Mouse (Mus musculus) cerebellum, adult (tissue): Measurements from ENCODE around the gene Aplnr.

Experiments
- ATAC-seq: cut with Nextera tagmentation; 2 replicates; pipeline ENCODE4 v1.9.2; 2017; ENCODE audit warnings: mild to moderate bottlenecking, moderate library complexity, mixed read lengths; ENCODE audit not compliant: insufficient number of reproducible peaks, low FRiP score, low TSS enrichment

Gene Aplnr

DNA sequence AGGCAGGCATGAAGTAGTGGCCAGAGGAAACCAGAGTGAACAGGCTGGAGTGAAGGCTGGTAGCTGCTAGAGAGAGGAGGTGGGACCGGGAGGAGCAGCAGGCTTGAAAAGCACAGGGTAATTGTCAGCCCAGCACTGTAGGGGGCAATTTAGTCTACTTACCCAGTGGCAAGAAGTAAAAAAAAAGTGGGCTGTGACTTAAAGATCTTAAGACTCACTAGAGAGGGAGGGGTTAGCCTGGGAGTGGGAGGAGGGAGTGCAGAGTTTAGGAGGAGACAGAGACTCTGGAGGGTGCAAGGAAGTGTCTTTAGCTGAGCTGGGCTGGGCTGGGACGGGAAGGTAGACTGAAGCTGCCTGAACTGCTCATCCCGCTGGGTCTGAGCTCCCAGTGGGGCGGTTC lies at the start of gene Aplnr:
TSS of gene Aplnr (plus strand) at position 137 of the 400 bp plus-strand sequence.
- ATAC-seq, result no peak

DNA sequence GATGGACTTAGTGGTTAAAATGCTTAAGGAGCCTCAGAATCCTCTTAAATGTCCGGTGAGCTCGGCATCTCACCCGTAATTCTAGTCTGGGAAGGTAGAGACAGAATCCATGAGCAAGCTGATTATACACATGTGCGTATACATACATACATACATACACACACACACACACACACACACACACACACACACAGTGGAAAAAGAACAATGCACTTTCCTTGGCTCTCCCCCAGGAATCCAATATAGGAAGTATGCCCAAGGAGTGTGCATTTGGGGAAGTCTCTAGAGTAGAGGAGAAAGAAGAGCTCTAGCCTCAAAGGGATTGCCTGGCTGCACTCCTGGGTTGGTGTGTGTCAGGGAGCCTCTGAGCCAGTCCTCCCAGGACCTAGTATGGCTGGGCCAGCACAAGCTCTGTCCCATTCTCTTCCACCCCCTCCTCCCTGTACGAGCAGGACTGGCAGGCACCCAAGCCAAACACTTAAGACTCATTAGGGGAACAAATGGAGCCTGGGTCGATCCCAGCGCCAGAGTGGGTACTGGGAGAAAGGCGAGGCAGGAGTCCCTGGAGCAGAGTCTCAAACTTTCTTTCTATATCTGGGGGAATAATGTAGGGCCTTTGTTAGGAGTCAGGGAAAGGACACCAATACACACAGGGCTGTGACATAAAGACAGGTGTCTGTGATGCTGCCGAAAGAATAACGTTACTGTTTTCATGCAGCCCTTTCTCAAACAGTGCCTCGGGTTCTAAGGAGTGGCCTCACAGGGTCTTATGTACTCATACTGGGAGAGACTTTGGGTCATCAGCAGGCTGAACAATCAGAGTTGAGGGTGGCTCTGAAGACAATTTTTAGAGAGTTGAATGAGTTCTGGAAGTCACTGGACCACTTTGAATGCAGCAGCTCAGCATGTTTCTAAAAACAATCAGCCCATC lies 47.0 kb upstream of the Aplnr start:
- ATAC-seq, result no peak

DNA sequence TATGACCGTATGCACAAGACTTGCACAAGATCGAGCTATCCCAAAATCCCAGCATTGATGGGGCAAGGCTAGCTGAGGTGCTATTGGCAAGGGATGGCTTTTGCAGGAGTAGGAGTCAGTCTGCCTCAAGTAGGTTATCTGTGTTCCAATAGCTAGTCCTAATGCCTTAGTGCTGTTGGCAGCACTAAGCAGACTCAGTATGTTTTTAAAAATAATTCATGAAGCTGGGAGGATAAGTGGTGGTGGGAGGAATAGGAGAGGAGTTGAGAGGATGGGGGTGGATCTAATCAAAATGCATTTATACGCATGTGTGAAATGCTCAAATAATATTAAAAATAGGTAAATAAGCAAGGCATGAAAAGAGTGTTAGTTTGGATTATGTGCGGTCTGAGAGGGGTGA lies 44.7 kb upstream of the Aplnr start:
- ATAC-seq, result no peak

DNA sequence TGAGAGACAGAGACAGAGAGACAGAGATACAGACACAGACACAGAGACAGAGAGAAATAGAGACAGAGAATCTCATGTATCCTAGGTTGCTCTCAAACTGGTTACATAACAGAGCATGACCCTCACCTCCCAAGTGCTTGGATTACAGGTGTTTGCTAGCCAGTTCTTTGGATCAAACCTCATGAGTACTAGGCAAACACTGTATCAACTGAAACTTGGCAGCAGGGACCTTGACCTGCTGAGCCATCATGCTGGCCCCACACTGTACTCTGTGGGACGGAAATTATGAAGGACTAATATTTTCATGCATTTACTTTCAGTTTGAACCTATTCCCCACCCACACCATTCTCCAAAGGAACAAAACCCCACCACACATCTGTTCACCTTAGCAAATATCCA lies 42.6 kb upstream of the Aplnr start:
- no peak for ATAC-seq

DNA sequence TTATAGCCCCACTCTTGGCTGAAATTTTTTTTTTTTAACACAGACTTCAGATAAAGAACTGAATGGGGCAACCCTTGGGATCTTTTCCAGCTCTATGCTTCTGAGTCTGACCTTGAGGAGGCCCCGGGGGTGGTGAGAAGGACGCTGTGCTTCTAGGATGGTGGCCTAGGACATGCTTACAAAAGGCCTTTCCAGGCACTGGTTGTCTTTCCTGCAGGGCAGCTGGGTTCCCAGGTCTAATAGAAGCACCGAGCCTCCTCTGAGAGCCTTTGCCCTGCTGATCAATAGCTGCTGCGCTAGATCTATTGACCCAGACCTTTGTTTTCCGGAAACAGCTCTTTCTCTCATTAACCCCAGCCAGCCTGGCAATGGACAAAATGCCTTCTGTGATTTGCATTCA lies 40.1 kb upstream of the Aplnr start:
- no peak for ATAC-seq

DNA sequence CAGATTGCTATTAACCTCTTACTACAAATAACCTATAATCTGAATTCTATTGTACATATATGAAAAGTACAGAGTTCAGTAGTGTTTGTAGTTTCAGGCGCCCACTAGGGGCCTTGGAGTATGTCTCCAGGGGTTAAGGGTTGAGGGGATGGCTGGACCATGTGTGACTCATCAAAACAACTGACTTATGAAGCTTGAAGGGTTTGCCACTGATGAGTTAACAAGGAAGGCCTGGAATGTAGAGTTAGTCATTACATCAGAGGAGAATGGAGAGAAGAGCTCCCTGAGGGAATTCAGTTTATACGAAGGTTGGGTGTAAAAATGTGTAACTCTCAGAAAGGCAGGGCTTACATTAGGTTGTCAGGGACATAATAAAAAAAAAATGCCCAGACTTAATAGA lies 38.0 kb upstream of the Aplnr start:
- ATAC-seq, result no peak

DNA sequence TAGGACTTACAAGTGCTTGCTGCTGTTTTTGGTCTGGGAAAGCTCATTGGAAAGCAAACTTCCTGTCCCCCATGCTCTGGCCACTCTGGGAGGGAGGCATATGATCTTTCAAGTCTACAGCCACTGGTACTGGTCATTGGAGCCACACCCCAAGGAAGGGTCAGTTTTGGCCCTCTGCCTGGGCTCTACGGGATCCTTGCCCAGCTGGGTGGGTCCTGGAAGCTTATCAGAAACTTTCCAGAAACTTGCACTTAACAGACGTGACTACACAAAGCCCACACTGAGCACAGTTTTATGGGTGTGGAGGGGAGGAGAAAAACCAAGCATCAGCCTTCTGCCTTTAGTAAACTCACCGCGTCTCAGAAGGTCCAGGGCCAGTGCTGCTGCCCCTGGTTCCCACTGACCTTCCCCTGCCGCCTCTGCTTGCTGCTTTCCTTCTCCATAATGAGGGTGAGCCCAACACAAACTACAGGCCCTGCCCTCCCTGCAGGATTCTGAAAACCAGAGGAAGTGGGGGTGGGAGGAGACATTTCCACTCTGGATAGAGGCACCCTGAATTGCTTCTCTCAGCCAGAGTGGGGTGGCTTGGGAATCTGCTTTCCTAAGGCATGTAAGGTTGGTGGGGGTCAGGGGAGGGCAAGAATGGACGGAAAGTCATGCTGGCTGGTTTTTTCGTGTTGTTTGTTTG lies 37.1 kb upstream of the Aplnr start:
- no peak for ATAC-seq

DNA sequence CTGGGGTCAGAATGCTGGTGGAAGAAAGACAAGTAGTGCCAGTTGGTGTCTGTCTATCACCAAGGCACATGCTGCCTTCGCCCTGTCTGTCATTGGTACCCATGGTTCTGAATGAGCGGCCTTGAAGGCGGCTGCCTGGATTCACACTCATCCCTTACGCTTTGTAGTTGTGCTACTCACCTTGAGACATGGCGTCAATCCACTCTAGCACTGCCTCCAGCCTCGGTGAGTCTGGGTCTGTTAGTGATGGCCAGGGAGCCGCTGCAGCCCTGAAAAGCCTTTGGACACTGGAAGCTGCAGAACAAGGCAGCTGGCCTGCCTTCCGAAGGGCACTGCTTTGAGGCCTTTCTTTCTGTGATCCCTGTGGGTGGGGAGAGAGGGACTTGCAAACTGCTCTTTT lies 32.8 kb upstream of the Aplnr start:
- ATAC-seq, result no peak

DNA sequence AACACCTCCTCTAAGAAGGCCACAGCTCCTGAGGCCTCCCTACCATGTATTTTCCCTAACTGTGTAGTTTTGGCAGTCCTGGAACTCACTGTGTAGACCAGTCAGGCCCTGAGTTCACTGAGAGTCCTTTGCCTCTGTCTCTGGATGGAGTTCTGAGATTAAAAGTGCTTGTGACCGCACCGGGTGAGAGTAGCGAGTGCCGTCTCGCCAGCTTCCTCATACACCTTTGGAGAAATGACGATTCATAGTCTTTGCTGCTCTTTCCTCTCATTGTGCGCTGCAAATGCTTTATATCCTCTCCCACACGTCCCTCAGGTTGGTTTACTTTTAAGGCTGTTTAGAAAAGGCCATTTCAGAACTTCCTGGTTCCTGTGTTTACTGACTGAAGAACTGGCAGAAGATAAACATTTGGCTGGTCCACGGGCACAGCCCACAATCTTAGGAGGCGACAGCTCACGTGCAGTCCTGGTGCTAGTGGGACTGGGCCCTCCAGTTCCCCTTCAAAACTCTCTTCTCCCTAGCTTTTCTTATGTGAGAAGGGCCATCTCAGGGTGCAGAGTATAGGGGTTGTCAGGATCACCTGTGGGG lies 30.5 kb upstream of the Aplnr start:
- ATAC-seq, result 0 out of 2 replicates have a peak, but pooled peaks have one; percentile 26

DNA sequence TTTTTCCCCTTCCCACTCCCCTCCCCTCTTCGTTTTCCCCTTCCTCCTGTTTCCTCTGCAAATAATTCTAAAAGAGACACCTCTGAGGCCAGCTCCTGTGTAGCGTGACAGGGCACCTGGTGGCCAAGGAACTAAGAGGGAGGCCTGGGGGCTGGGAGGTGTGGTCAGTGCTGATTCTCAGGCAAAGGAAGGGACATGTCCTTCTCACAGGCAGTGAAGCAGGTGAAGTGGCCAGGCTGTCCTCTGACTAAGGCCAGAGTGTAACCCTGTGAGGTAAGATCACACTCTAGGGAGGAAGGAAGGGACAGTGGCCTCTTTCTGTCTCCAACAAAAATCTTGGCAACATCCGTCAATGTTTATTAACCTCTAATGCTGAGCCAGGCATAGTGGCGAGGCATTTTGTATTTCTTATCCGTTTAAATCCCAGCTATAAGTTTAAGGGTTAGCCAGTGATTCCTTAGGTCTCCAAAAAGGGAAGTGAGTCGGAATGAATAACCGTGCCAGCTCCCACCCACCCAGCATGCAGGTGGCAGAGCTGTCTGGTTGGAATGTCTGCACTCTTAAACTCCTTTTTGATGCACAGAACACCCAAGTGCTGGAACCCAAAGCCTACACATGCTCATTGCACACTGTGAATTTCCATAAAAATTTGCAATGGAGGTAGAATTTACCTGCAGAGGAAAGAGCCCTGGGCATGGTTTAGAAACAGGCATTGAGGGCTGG lies 29.8 kb upstream of the Aplnr start:
- ATAC-seq, result 0 out of 2 replicates have a peak, but pooled peaks have one; percentile 45

DNA sequence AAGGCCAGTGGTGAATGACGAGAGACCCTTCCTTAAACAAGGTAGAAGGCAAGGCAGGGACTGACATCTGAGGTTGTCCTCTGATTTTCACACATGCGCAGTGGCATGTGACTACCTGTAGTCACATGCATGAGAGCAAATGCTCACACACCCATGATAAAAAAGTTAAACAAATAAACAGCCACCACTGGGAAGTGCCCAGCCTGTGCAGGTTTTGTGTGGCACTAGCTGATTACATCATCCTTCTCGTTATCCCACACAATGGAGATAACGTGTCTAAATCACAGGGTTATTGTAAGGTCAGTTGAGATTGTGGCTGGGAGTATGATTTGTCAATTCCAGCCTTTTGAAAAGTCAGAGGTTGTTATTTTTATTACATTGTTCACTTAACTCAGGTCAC lies 29.1 kb upstream of the Aplnr start:
- no peak for ATAC-seq

DNA sequence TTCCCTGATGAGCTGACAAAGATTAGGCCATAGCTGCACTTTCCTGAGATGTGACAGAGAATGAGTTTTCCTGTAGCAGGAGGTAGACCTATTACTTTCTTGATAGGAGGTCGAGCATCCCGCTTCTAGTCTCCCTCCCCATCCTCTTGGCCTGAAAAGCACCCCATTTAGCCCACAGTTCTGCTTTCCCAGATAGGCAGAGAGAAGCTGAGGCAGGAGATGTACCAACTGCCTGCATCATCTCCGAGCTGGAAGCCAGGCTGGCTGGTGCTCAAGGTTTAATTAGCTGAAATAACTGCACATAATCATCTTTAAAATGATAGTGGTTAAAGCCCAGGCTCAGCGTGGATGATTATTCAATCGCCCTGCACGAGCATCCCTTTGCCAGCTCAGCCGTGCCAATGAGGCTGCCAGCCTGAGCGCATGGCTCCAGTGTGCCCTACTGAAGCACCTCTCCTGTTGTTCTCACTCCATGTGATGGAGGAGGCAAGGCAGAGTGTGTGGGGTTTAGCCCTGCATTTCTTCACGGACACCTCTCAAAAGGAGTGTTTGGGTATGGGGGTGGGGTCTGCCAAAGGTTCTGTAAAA lies 25.6 kb upstream of the Aplnr start:
- no peak for ATAC-seq

DNA sequence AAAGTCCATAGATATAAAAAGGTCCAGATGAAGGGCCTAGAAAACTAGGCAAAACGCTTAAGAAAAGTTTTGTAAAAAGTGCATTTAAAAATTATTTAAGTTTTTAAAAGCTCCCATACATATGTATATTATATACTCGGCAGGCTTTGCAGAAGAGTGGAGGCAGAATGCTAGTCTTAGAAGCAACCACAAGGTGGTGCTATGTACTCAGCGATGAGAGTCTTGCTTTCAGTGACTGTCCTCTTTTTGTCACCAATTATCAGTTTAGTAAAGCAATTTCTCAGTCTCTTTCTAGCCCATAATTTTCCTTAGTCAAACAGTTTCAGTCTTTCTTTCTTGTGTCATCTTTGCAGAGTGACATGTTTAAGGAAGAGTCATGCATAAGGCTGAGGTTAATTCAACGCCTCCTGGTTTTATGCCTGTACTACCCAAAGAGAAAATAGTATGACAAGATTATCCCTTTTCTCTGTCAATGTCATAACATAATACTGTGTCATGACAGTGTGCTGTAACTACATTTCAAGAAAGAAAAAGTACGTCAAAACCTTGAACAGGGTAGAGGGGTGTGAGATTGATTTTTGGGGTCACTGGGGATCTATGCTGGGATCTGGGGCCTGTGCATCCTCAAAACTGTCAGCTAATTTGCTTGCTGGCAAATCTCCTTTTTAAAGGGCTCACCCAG lies 12.7 kb upstream of the Aplnr start:
- ATAC-seq, result 0 out of 2 replicates have a peak, but pooled peaks have one; percentile 63

DNA sequence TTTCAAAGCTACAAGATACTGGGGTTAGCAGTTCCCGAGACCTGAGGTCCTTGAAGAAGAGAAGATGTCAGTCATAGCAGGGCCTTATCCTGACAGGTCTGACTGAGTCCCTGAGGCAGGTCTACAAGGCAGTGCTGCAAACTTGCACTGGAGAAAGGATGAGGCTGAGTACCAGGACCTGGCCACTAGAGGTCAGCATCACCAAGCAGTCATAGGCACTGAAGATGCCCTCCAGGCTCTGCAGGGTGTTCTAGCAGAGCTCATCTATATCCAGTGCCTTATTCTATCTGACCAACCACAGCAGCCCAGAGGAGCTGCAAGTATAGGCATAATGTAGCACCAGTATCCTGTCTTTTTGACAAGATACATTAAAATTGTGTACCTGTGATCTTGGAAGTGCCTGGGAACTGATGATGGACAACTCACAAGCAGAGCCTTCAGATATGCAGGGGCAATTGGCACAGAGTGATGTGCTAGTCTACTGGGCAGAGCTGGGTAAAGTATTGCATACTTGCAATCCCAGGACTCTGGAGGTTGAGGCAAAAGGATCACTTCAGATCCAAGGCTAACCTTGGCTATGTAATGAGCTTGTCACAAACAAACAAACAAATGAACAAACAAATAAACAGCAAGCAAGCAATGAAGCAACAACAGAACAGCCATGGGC lies 12.0 kb upstream of the Aplnr start:
- peak; percentile 96 for ATAC-seq

DNA sequence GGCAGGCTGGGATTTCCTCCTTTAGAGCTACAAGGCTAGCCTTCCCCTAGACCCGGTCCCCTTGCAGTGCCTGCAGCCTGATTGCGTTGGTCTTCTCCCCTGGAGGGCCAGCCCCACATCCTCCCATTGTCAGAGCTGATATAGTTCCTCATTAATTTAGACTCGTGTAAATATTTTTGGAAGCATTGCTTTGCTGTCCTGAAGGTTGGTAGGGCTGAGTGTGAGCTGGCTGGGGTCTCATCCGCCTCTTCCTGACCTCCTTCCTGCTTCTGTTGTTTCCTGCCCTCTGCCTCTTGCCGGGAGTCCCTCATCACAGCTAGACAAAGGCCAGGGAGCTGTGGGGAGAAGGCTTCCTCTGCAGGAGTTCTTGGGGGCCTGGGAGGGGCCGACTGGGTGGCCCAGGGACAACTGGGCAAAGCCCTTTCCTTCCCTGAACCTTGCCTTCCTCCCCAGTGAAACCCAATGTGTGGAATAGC lies 6.5 kb upstream of the Aplnr start:
- ATAC-seq, result no peak

DNA sequence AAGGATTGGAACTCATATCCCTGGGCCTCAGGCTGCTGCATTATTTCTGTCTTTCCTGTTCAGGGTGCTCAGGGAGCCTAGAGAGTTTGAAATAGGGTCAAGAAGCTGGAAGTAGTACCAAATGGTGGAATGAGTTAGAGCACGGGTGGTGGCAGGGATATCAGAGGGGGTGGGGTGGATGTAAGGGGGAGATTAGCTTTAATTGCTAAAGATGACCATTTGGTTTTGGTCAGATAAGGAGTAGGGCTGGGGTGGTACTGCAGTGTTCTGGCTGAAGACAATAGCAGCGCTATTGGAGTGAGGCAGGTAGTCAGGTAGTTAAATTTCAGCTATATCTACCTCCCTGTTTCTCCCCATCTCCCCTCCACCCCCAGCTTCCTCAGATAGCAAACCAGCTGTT lies 4.8 kb upstream of the Aplnr start:
- no peak for ATAC-seq

DNA sequence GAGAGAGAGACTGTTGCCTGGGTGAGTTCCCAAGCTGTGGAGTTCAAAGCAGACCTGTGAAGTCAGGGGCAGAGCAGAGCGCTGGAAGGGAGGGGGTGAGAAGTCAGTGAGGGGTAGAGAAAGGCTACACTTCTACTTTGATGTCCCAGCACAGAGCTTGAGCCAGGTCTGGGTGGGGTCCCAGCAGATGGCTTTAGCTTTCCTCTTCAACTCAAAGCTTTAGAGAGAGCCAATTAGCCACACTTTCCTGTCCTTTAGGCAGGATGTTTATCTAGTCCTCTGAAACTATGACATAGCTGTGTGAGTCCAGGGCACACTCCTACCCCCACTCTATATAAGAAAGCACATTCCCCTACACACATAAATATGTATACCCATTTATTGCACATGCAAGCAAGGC lies 4.3 kb upstream of the Aplnr start:
- ATAC-seq, result no peak

DNA sequence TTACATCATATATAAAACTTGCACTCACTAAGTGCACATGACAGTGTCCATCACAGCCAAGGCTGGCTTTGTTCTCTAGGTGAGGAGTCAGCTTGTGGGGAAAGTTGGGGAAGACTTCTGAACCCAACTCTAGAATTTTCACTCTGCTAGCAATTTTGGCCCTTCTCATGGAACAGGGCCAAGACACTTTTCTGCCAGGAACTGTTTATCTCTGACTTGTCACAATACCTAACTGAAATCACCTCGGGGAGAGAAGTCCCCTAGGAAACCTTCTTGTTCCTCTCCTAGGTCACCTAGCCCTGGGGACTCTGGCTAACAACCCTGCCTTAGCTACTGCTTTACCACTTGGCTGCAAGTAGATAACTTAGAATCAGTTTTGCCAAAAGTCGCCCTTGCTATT lies 3.8 kb upstream of the Aplnr start:
- no peak for ATAC-seq

DNA sequence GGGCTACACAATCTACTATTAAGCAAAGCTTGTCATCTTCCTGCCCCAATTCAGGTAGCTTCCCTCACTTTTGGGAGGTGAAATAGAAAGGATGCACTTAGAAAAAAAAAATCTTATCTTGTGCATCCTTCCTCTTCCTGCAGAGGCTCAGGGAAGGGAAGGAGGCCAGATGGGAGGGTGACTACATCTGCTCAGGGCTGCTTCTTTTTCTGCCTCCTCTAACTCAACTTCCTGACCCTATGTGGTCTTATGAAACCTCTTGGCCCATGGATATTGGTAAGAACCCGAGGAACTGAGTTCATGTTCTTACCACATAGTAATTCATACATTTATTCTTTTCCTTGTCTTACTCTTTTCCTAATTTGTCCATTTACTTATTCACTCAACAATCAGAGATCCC lies 926 bp upstream of the Aplnr start:
- ATAC-seq, result no peak
